In genomic region chr9:42449043-42449442, GRCm38 (mm10) we compare ENCODE assay signal across 16 mouse cellular contexts. TPM values are rescaled to one million over a fixed set of nuclear protein-coding genes. Genes with fewer than 3 reads are reported as not detected.
"Had no signal": no experiment of that assay in that cellular context is flagged by ENCODE, and none has a peak within 500 bp of the region (broad histone marks: within the 10 kb centered on the region; RNA-seq: fewer than 3 reads in every experiment).

No protein-coding gene starts in this region.

- H3K9me3 ChIP-seq: neural tube, embryonic 12.5 days; neural tube, embryonic 13.5 days; neural tube, embryonic 15.5 days; stomach, embryonic 15.5 days had no signal

- H3K4me2 ChIP-seq: neural tube, embryonic 12.5 days; neural tube, embryonic 13.5 days; neural tube, embryonic 15.5 days; stomach, embryonic 15.5 days had no signal

- H3K4me3 ChIP-seq: neural tube, embryonic 12.5 days; neural tube, embryonic 13.5 days; neural tube, embryonic 15.5 days; stomach, embryonic 15.5 days had no signal

- H3K4me1 ChIP-seq: stomach, embryonic 15.5 days had no signal

- H3K27ac ChIP-seq: neural tube, embryonic 12.5 days; neural tube, embryonic 13.5 days; neural tube, embryonic 15.5 days; stomach, embryonic 15.5 days had no signal

- H3K27me3 ChIP-seq: neural tube, embryonic 12.5 days; neural tube, embryonic 13.5 days; neural tube, embryonic 15.5 days; stomach, embryonic 15.5 days had no signal

- H3K9ac ChIP-seq: neural tube, embryonic 12.5 days; neural tube, embryonic 13.5 days; neural tube, embryonic 15.5 days; stomach, embryonic 15.5 days had no signal

- DNase-seq: retina, postnatal 1 day; right cerebral cortex, adult 18-20 months; right cerebral cortex, postnatal 14 days; right cerebral cortex, postnatal 25 days; right cerebral cortex, postnatal 4 days; spleen, adult 18-20 months; thymus, adult 2 months; thymus, postnatal 14 days; thymus, postnatal 25 days; thymus, postnatal 36 days; thymus, postnatal 4 days had no signal

RNA-seq across cellular contexts. Expression of gene Tecta, which starts 49.3 kb away (rescaled TPM):
- total RNA-seq: neutrophil, adult 5-6 weeks had no signal
